Mouse (Mus musculus) bone marrow macrophage, adult 2 months (primary cell): ENCODE measurements around the gene Ankrd13d.

Experiments
- CTCF ChIP-seq: IDR thresholded peaks from 2 replicates; pipeline ENCODE4 v1.5.1; 2012; ENCODE audit warnings: low read depth, mild to moderate bottlenecking, low read length, moderate library complexity
- POLR2A ChIP-seq: IDR thresholded peaks from 2 replicates; pipeline ENCODE4 v1.6.1; 2012; ENCODE audit warnings: mild to moderate bottlenecking, low read depth, low read length, borderline replicate concordance

DNA sequence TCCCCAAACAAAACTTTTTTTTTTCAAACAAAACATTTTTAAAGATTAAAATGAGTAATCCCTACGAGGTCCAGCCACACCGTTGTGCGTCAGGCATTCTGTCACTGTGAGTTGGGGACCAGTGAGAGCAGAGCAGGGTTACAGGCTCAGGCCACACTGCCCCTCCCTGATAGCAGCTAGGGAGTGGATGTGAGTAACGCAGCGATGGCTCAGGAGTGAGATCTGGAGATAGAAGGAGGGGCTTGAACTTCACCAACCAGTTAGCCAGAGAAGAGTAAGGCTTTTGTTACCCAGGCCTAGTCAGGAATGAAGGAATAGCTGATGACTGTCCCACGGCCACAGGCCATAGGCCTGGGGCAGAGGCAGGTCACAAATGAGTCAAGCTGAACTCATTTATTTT is 38.2 kb downstream of the Ankrd13d start:
- TF ChIP-seq CTCF: no peak
- TF ChIP-seq POLR2A: no peak
